Mouse (Mus musculus) hindbrain, embryonic 13.5 days (tissue): Measurements from ENCODE around the gene L1td1. TPM values are rescaled to one million over a fixed set of nuclear protein-coding genes. Genes with fewer than 3 reads are reported as not detected.

Source experiments
- ATAC-seq: fragments of 200-750 bp; cut with Nextera tagmentation; 2 replicates; pipeline ENCODE4 v1.8.0; 2017; ENCODE audit warnings: moderate TSS enrichment; ENCODE audit not compliant: low FRiP score
- H3K27ac ChIP-seq: fragments of 300-500 bp; sonication (generic); 2 replicates; pipeline ENCODE4 v1.5.1; 2015; ENCODE audit warnings: inconsistent platforms, mild to moderate bottlenecking, moderate library complexity
- H3K27me3 ChIP-seq: fragments of 300-500 bp; sonication (generic); 2 replicates; pipeline ENCODE4 v1.6.1; 2015; ENCODE audit warnings: mild to moderate bottlenecking, inconsistent platforms
- H3K36me3 ChIP-seq: fragments of 300-500 bp; sonication (generic); 2 replicates; pipeline ENCODE4 v1.6.1; 2015; ENCODE audit warnings: mild to moderate bottlenecking, inconsistent platforms
- H3K4me1 ChIP-seq: fragments of 300-500 bp; sonication (generic); replicated peaks from 2 replicates; pipeline ENCODE4 v1.6.1; 2015; ENCODE audit warnings: inconsistent platforms
- H3K4me2 ChIP-seq: fragments of 300-500 bp; sonication (generic); 2 replicates; pipeline ENCODE4 v1.6.1; 2015; ENCODE audit warnings: inconsistent platforms, mild to moderate bottlenecking, moderate library complexity
- H3K4me3 ChIP-seq: fragments of 300-500 bp; sonication (generic); 2 replicates; pipeline ENCODE4 v1.5.1; 2015; ENCODE audit warnings: mild to moderate bottlenecking, inconsistent platforms
- H3K9ac ChIP-seq: fragments of 300-500 bp; sonication (generic); 2 replicates; pipeline ENCODE4 v1.6.1; 2015; ENCODE audit warnings: mild to moderate bottlenecking, inconsistent platforms
- H3K9me3 ChIP-seq: fragments of 300-500 bp; sonication (generic); 2 replicates; pipeline ENCODE4 v1.6.1; 2016; ENCODE audit warnings: inconsistent platforms
- WGBS: fragments of 180-500 bp; shearing (Covaris S2); methylation state at CpG from one replicate; pipeline ENCODE4 v1.1.7; 2015; 5-methylcytosine and 5-hydroxymethylcytosine counted together
- polyA plus RNA-seq: library from polyadenylated mRNA; unstranded; fragments of >200 nt; fragmentation: Nextera tagmentation; extraction: Ambion mirVana; gene quantifications from 2 replicates; pipeline ENCODE4 v1.2.1, GENCODE M21; 2015

Gene L1td1
- polyA plus RNA-seq, 1 experiment from 2014 or later, result 0.14 TPM

- Histone ChIP-seq H3K9me3 (no peaks in the 10 kb centered on the region), H3K4me1 (peaks cover 19% of the 10 kb centered on the region), H3K36me3 (no peaks in the 10 kb centered on the region), H3K27me3 (0 out of 2 replicates have a peak, but pooled peaks cover 4% of the 10 kb centered on the region), H3K4me3 (no peak overlapping the region), H3K4me2 (no peak overlapping the region), H3K27ac (no peak overlapping the region), H3K9ac (no peak overlapping the region)
- no peak for ATAC-seq
- WGBS, result 31% methylated on average over 3 of the region's 3 CpGs
Measured at GRCm38 (mm10) chr4:98786281-98786680, 59.7 kb downstream of the L1td1 start.

Other genes starting within 250 kb of the L1td1 start
- gene Kank4, start 90.8 kb downstream of the L1td1 start, polyA plus RNA-seq, result 0.32 and 0.52 TPM in 2 replicates
- gene I0C0044D17Rik, start 97.1 kb downstream of the L1td1 start, polyA plus RNA-seq, result not detected in 2 replicates
- 32.0 and 37.5 TPM in 2 replicates for gene Usp1, start 197.1 kb downstream of the L1td1 start, polyA plus RNA-seq